Mouse (Mus musculus) lung, adult 2 months (tissue): Measurements from ENCODE around the gene Trp73.

Experiments used
- CTCF ChIP-seq: fragments of 200-500 bp; IDR thresholded peaks from 2 replicates; pipeline ENCODE4 v1.5.1; 2011; ENCODE audit warnings: mild to moderate bottlenecking, low read length, control low read depth; ENCODE audit not compliant: insufficient read depth
- POLR2A ChIP-seq: fragments of 200-500 bp; IDR thresholded peaks from 2 replicates; pipeline ENCODE4 v1.6.1; 2011; ENCODE audit warnings: low read depth, mild to moderate bottlenecking, control low read depth, low read length, borderline replicate concordance; ENCODE audit errors: extremely low read depth

DNA sequence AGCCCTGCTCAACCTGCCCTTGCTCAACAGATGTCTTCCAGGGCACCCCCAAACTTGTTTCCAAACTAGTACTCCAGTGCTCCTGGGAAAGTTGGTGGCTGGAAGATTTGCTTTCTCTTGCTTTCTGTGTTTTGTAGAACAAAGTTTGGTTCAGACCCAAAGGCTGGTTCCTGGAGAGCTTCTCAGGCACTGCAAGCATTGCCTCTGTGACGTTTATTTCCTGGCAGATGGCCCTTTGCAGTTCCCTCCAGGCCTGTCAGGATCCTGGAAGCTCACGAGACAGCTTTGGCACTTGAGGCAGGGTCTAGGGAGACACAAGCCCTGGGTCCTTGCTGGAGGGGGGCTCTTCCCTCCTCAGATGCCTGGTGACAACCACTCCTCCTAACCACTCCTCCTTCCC is 83.3 kb downstream of the Trp73 start:
- no peak for TF ChIP-seq CTCF
- TF ChIP-seq POLR2A: no peak
